Mouse (Mus musculus) heart, embryonic 13.5 days (tissue): ENCODE results near the gene Shc1. TPM values are rescaled to one million over a fixed set of nuclear protein-coding genes. Genes with fewer than 3 reads are reported as not detected.
"Not testable (repeated sequence)": the region's sequence is repeated elsewhere in the genome, so short reads cannot be mapped to it uniquely, and the experiment has no call there.

ENCODE experiments used
- ATAC-seq: fragments of 200-750 bp; cut with Nextera tagmentation; 2 replicates; pipeline ENCODE4 v1.8.0; 2017; ENCODE audit warnings: moderate TSS enrichment; ENCODE audit not compliant: insufficient number of reproducible peaks, low FRiP score, low TSS enrichment; ENCODE audit errors: extremely low read depth
- H3K27ac ChIP-seq: fragments of 300-500 bp; sonication (generic); replicated peaks from 2 replicates; pipeline ENCODE4 v1.5.1; 2015; ENCODE audit warnings: moderate library complexity, mild to moderate bottlenecking, inconsistent platforms
- H3K27me3 ChIP-seq: fragments of 300-500 bp; sonication (generic); replicated peaks from 2 replicates; pipeline ENCODE4 v1.6.1; 2015; ENCODE audit warnings: mild to moderate bottlenecking, inconsistent platforms
- H3K36me3 ChIP-seq: fragments of 300-500 bp; sonication (generic); 2 replicates; pipeline ENCODE4 v1.6.1; 2015; ENCODE audit warnings: mild to moderate bottlenecking, inconsistent platforms
- H3K4me1 ChIP-seq: fragments of 300-500 bp; sonication (generic); 2 replicates; pipeline ENCODE4 v1.6.1; 2015; ENCODE audit warnings: inconsistent platforms
- H3K4me2 ChIP-seq: fragments of 300-500 bp; sonication (generic); 2 replicates; pipeline ENCODE4 v1.6.1; 2015; ENCODE audit warnings: inconsistent platforms, mild to moderate bottlenecking, moderate library complexity
- H3K4me3 ChIP-seq: fragments of 300-500 bp; sonication (generic); 2 replicates; pipeline ENCODE4 v1.5.1; 2015; ENCODE audit warnings: moderate library complexity, mild to moderate bottlenecking, inconsistent platforms
- H3K9ac ChIP-seq: fragments of 300-500 bp; sonication (generic); 2 replicates; pipeline ENCODE4 v1.6.1; 2015; ENCODE audit warnings: inconsistent platforms, mild to moderate bottlenecking, moderate library complexity
- H3K9me3 ChIP-seq: fragments of 300-500 bp; sonication (generic); 2 replicates; pipeline ENCODE4 v1.6.1; 2016; ENCODE audit warnings: inconsistent platforms
- WGBS: fragments of 180-500 bp; shearing (Covaris S2); methylation state at CpG from one replicate; pipeline ENCODE4 v1.1.7; 2015; ENCODE audit warnings: mixed read lengths; 5-methylcytosine and 5-hydroxymethylcytosine counted together
- polyA plus RNA-seq: library from polyadenylated mRNA; unstranded; fragments of >200 nt; fragmentation: Nextera tagmentation; extraction: Ambion mirVana; gene quantifications from 2 replicates; pipeline ENCODE4 v1.2.1, GENCODE M21; 2015

The Shc1 gene
- polyA plus RNA-seq, 1 experiment from 2014 or later = 63.4 TPM

DNA sequence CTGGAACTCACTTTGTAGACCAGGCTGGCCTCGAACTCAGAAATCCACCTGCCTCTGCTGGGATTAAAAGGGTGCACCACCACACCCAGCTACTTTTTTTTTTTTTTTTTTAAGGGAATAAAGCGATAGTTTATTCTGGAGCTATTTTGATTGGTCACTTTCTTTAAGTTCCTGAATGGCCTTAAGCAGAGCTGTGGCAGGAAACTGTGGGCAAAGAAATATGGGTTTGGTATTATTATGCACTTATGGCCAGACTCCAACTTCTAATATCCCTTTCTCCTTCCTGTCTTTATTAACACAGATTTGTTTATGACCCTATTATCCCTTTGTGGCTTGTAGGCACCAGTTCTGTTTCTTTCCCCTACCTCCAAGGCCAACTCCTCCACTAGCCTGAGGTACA is 2.2 kb downstream of the Shc1 start:
- Histone ChIP-seq H3K9ac (peak overlapping the region; percentile 89), H3K4me2 (peak overlapping the region; percentile 84), H3K9me3 (no peaks in the 10 kb centered on the region), H3K36me3 (peaks cover 34% of the 10 kb centered on the region), H3K27ac (peak overlapping the region; percentile 98), H3K4me1 (peaks cover 69% of the 10 kb centered on the region), H3K4me3 (peak overlapping the region; percentile 74), H3K27me3 (no peaks in the 10 kb centered on the region)
- ATAC-seq = no peak
- WGBS = 46% methylated on average over 2 of the region's 2 CpGs

DNA sequence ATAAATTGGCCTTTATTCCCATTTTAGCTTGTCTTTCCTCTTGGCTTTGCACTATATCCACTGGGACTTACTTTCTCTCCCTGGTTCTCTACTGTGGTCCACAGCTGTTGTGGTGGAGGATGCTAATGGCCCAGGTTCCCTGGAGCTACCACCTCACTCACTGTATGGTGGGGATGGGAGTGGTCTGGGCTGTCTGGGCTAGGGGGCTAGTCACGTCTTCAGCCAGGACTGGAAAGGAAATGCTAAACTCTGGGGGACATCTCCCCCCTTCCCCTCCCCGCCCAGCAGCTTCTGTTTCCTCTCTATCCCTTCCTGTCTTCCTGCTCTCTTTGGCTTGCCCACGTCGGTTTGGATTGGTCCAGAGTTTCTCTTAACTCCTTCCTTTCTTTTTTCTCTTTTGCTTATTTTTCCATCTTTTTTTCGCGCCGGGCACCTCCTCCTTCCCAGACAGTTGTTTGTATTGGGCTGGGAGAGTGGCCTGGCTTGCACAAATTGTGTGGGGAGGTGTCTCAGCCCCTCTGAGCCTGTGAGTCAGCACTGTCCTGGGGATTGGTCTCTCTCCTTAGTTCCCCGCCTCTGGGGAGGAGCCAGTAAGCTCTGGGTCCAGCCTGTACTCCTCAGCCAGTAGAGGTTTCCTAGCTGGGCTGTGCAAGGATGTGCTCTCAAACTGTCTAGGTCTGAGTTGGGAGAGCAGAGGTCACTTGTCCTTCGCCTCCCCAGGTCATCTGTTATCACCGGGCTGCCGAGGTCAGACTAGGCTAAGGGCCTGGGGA is 2.9 kb downstream of the Shc1 start:
- H3K4me1 ChIP-seq = peaks cover 69% of the 10 kb centered on the region
- H3K4me2 ChIP-seq = peak overlapping the region; percentile 84
- H3K4me3 ChIP-seq = peak overlapping the region; percentile 63
- H3K9me3 ChIP-seq = no peaks in the 10 kb centered on the region
- H3K9ac ChIP-seq = peak overlapping the region; percentile 89
- WGBS = 5% methylated on average over 11 of the region's 11 CpGs
- peak; percentile 78 for ATAC-seq
- H3K27me3 ChIP-seq = no peaks in the 10 kb centered on the region
- H3K27ac ChIP-seq = peak overlapping the region; percentile 98
- peaks cover 34% of the 10 kb centered on the region for H3K36me3 ChIP-seq

DNA sequence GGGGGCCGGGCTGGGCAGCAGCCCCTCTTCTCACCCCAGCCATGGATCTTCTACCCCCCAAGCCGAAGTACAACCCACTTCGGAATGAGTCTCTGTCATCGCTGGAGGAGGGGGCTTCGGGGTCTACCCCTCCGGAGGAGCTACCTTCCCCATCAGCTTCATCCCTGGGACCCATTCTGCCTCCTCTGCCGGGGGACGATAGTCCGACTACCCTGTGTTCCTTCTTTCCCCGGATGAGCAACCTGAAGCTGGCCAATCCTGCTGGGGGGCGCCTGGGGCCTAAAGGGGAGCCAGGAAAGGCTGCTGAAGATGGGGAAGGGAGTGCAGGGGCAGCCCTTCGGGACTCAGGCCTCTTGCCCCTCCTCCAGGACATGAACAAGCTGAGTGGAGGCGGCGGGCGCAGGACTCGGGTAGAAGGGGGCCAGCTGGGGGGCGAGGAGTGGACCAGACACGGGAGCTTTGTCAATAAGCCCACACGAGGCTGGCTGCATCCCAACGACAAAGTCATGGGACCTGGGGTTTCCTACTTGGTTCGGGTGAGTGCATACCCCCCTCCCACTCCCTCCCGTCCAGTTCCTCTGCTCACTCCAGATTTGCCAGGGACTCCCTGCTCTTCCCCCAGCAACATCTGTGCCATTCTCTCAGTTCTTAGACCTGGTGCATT is 3.7 kb downstream of the Shc1 start:
- H3K36me3 ChIP-seq = peaks cover 38% of the 10 kb centered on the region
- peak overlapping the region; percentile 89 for H3K9ac ChIP-seq
- peaks cover 61% of the 10 kb centered on the region for H3K4me1 ChIP-seq
- H3K4me3 ChIP-seq = peak overlapping the region; percentile 63
- peak overlapping the region; percentile 84 for H3K4me2 ChIP-seq
- H3K9me3 ChIP-seq = no peaks in the 10 kb centered on the region
- peak overlapping the region; percentile 98 for H3K27ac ChIP-seq
- 6% methylated on average over 22 of the region's 22 CpGs for WGBS
- ATAC-seq = no peak
- H3K27me3 ChIP-seq = no peaks in the 10 kb centered on the region

DNA sequence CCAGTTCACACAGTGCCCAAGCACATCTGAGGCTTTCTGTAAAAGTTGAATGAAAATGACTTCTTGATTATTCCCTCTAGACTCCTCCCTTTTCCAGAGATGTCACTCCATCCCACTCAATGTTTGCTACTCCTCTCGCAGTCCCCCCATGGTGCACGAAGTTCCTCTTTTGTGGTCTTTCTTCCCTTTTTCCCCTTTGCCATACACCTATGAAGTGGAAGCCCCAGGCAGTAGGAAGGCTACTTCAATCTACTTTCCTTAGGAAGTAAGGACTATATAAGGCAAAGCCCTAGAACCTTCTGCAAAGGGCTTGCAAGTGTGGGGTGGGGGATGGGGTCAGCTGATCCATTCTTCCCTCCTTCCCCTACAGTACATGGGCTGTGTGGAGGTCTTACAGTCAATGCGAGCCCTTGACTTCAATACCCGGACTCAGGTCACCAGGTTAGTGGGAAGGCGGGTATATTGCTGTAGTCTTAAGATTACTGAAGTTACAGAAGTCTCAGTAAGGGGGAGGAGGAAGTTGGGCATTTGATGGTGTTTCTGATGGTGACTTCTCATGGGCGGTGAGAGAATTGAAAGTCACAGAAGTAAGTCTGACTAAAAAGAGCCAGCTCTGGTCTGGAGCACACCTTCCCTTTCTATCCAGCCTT is 4.4 kb downstream of the Shc1 start:
- H3K27me3 ChIP-seq = no peaks in the 10 kb centered on the region
- H3K9me3 ChIP-seq = no peaks in the 10 kb centered on the region
- ATAC-seq = no peak
- peaks cover 55% of the 10 kb centered on the region for H3K4me1 ChIP-seq
- H3K36me3 ChIP-seq = peaks cover 46% of the 10 kb centered on the region
- H3K9ac ChIP-seq = peak overlapping the region; percentile 89
- peak overlapping the region; percentile 63 for H3K4me3 ChIP-seq
- H3K4me2 ChIP-seq = peak overlapping the region; percentile 84
- WGBS = 62% methylated on average over 6 of the region's 6 CpGs
- peak overlapping the region; percentile 98; the same call in 1 of the 2 replicates for H3K27ac ChIP-seq

DNA sequence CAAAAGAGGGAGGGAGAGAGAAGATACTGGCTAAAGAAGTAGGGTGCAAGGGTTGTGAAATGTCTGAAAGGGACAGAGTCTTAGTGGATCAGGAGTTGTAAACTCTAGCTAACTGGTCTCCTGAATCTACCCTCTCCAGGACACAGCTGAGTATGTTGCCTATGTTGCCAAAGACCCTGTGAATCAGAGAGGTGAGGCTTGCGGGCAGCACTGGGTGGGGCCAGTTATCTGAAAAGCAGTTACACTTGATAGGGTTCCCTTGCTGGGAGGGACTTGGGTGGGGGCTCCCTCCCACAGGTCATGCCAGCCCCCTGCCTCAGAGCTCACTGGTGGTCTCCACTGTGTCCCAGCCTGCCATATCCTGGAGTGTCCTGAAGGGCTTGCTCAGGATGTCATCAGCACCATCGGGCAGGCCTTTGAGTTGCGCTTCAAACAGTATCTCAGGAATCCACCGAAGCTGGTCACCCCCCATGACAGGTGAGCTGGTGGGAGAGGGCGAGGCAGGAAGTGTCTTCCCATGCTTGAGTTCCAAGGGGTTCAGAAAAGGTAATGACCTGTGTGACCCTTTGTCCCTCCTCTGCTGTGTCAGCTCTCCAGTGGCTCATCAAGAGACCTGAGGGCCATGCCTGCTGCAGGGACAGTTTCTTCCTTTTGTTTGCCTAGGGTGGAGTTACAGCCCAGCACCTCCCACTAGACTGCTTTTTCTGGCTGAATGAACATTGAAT is 6.3 kb downstream of the Shc1 start:
- Histone ChIP-seq H3K36me3 (peaks cover 58% of the 10 kb centered on the region), H3K4me1 (peaks cover 55% of the 10 kb centered on the region), H3K4me2 (no peak overlapping the region), H3K27ac (peak overlapping the region; percentile 10), H3K27me3 (no peaks in the 10 kb centered on the region), H3K9ac (no peak overlapping the region; the same call in 1 of the 2 replicates), H3K9me3 (no peaks in the 10 kb centered on the region), H3K4me3 (no peak overlapping the region)
- 63% methylated on average over 5 of the region's 5 CpGs for WGBS
- ATAC-seq = no peak

DNA sequence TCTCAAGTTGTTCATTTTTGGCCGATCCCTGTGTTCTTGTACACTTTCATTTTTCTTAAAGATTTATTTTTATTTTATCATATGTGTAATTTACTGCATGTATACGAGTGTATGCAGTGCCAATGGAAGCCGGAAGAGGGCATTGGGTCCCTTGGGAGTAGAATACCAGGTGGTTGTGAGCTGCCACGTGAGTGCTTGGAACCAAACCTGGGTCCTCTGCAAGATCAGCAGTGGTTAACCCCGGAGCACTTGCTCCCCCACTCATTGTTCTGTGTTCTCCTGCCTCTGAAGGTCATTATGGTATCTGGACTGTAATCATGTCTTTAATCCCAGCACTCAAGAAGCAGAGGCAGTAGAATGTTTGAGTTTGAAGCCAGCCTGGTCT is 6.9 kb downstream of the Shc1 start:
- Histone ChIP-seq H3K9me3 (no peaks in the 10 kb centered on the region), H3K27me3 (no peaks in the 10 kb centered on the region), H3K9ac (no peak overlapping the region), H3K4me1 (peaks cover 50% of the 10 kb centered on the region), H3K36me3 (peaks cover 58% of the 10 kb centered on the region), H3K4me3 (no peak overlapping the region), H3K27ac (no peak overlapping the region), H3K4me2 (no peak overlapping the region)
- 84% methylated on average over 5 of the region's 5 CpGs for WGBS
- ATAC-seq = no peak

DNA sequence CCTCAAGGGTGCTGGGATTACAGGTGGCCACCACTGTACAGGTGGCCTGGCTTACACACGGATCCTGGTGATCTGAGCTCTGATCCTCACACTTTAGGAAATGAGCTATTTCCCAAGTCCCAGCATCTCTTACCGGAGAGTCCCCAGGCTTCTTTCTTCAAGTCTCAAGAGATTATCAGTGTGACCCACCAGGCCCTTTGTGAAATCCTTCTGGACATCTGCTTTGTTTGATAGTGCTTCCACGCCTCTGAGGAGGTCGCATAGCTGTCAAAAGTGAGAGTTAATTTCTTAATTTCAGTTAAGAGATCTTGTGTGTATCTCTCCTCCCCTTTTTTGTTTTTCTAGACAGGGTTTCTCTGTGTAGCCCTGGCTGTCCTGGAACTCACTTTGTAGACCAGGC is 7.6 kb downstream of the Shc1 start:
- H3K9me3 ChIP-seq = no peaks in the 10 kb centered on the region
- H3K4me1 ChIP-seq = peaks cover 44% of the 10 kb centered on the region
- ATAC-seq = no peak
- WGBS = 79% methylated on average over 4 of the region's 4 CpGs
- no peak overlapping the region for H3K9ac ChIP-seq
- no peaks in the 10 kb centered on the region for H3K27me3 ChIP-seq
- H3K4me3 ChIP-seq = no peak overlapping the region
- H3K27ac ChIP-seq = no peak overlapping the region
- H3K4me2 ChIP-seq = no peak overlapping the region
- peaks cover 58% of the 10 kb centered on the region for H3K36me3 ChIP-seq

DNA sequence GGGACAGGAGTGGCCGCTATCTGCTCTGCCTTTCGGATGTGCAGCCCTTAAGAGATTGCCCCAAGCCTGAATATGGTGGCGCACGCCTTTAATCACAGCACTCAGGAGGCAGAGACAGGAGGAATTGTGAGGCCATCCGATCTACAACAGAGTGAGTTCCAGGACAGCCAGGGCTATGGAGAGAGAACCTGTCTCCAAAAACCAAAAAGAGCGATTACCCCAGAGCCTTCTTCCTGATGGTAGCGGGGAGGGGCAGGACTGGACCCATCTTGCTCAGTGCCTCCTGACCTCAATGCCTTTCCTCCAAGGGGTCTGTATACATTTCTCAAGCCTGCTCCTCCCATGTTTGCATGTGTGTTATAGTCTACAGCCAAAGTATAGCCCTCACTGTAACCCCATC is 10.8 kb downstream of the Shc1 start:
- not testable (repeated sequence) for H3K27ac ChIP-seq, H3K27me3 ChIP-seq, ATAC-seq, H3K4me3 ChIP-seq, H3K9me3 ChIP-seq, H3K4me2 ChIP-seq, H3K9ac ChIP-seq
- Histone ChIP-seq H3K36me3 (peaks cover 70% of the 10 kb centered on the region), H3K4me1 (peaks cover 28% of the 10 kb centered on the region)
- 91% methylated on average over 7 of the region's 7 CpGs for WGBS

DNA sequence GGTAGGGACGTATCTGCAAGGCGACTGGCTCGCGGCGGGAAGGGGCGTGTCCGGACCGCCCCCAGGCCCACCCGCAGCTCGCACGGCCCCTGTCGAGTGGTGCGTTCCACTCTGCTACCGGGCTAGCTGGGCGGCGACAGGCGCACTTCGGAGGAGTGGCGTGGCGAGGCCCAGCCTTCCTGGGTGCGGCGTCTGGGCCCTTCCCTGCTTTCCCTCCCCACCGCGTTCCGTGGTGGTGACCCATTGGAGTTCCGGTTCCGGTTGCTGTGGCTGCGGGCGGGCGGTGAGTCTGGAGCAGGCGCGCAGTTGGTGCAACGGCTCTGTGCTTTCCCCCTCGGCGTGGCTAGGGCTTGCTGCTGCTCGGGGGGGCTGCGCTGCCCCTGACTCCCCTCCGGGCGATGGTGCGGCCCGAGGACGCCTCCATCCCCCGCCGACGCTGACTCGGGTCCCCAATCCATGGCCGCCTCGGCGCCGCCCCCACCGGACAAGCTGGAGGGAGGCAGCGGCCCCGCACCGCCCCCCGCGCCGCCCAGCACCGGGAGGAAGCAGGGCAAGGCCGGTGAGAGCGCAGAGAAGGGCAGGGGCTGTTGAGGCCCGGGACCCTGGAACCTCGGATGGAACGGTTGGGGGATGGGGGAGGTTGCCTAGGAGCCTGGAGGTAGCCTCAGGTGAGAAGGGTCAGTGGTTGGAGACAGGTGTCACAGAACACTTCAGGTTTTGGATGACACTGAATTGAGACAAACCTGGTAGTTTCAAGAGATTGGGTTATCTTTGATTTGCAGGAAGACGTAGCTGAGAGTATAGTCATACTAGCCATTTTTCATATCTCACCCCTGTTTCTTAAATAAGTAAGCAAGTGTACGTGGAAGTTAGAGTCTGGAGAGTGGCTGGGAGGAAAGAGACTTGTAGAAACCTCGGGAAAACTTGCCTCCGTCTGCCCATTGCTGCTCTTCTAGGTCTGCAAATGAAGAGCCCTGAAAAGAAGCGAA is 12.2 kb downstream of the Shc1 start, which contains the start of gene Pygo2:
Pygo2 (plus strand) TSS at position 44 of the 989 bp plus-strand sequence.
- peak within 1 kb of the TSS; percentile 78 for H3K4me2 ChIP-seq
- H3K27ac ChIP-seq = peak within 1 kb of the TSS; percentile 84
- no peaks in the 10 kb centered on the region for H3K9me3 ChIP-seq
- peak within 1 kb of the TSS; percentile 78 for H3K4me3 ChIP-seq
- H3K9ac ChIP-seq = peak within 1 kb of the TSS; percentile 91
- no peaks in the 10 kb centered on the region for H3K27me3 ChIP-seq
- ATAC-seq = peak; percentile 98
- H3K36me3 ChIP-seq = peaks cover 68% of the 10 kb centered on the region
- peaks cover 25% of the 10 kb centered on the region for H3K4me1 ChIP-seq
- 2% methylated on average over 66 of the region's 68 CpGs for WGBS

DNA sequence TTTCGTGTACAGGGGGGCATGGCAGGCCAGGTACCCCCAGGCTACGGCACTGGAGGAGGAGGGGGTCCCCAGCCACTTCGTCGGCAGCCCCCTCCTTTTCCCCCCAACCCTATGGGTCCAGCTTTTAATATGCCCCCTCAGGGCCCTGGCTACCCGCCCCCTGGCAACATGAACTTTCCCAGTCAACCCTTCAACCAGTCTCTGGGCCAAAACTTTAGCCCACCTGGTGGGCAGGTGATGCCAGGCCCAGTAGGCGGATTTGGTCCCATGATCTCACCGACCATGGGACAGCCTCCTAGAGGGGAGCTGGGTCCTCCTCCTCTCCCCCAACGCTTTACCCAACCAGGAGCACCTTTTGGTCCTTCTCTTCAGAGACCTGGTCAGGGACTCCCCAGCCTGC is 14.4 kb downstream of the Shc1 start:
- Histone ChIP-seq H3K4me3 (no peak overlapping the region), H3K9me3 (no peaks in the 10 kb centered on the region), H3K9ac (no peak overlapping the region), H3K4me2 (no peak overlapping the region), H3K4me1 (peaks cover 37% of the 10 kb centered on the region), H3K27ac (no peak overlapping the region), H3K27me3 (no peaks in the 10 kb centered on the region), H3K36me3 (peaks cover 47% of the 10 kb centered on the region)
- WGBS = 92% methylated on average over 8 of the region's 8 CpGs
- ATAC-seq = no peak
